Mouse (Mus musculus) heart, postnatal 25 days (tissue): ENCODE measurements around the gene Tm2d3. TPM values are rescaled to one million over a fixed set of nuclear protein-coding genes. Genes with fewer than 3 reads are reported as not detected.

Source experiments
- DNase-seq: peaks from one replicate; pipeline ENCODE4 v3.0.0; 2022; ENCODE audit warnings: low spot score
- intact Hi-C: fragments of 180-260 bp; cut with DNase I; formaldehyde crosslinking; loops from one replicate; pipeline ENCODE4 v1.15.1; 2025
- total RNA-seq, 2 experiments: library from RNA; stranded (reverse); gene quantifications; 2 replicates each; pipeline ENCODE4 v1.2.3; 2021

Gene Tm2d3
- total RNA-seq, 2 experiments from 2014 or later: 19.2 to 20.8 TPM

- intact Hi-C loops: no loop called here
- DNase-seq: no peak
Observed at GRCm38 (mm10) chr7:65696450-65696849, 5.5 kb downstream of the Tm2d3 start.

- intact Hi-C loops: loop anchor here (10.0 kb wide), 1 partner anchor 233 kb away; no protein-coding TSS in a partner anchor
- DNase-seq: no peak
Observed at GRCm38 (mm10) chr7:65702076-65702475, 11.1 kb downstream of the Tm2d3 start.

DNA sequence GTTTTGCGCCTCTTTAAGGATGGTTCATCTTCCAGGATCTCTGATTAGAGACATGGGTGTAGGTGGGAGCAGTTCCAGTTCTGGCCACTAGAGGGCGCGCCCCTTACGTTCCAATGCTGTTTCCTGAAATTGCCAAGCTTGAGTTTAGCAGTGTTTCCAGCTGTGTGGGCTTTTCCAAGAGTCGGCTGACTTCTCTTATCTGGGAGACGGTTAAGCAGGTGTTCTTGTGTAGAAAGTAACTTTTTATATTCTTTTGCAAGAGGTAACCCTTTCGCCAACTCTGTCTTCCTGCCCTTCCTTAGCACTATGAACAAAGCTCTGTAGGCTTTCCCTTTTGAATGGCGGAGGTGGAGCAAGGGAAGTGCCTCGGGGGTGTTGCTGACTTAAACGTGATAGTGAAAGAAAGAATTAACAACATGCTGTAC lies 13.9 kb downstream of the Tm2d3 start:
- DNase-seq: peak; percentile 38
- intact Hi-C loops: loop anchor here (10.0 kb wide), 1 partner anchor 230 kb away; no protein-coding TSS in a partner anchor

DNA sequence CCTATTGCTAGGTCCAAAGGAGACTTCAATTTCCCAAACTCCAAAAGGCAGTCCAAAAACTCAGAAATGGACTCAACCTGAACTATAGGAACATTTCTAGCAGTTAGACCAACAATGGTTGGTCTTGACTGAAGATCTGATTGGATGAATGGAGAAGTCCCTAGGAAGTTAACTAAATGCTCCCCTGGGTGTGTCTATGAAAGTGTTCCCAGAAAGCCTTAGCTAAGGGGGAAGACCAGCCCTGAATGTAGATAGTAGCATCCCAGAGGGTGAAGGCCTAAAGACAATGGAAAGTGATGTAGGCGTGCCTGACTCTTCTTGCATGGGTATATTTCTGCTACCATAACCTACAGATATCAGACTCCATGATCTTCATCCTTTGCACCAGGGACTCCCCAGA lies 17.5 kb downstream of the Tm2d3 start:
- intact Hi-C loops: loop anchor here (10.0 kb wide), 1 partner anchor 226 kb away; no protein-coding TSS in a partner anchor

GRCm38 (mm10) chr7:65710301-65710700 lies 19.3 kb downstream of the Tm2d3 start:
- DNase-seq: no peak
- intact Hi-C loops: no loop called here

More for the DNA sequence above, 17.5 kb downstream of the Tm2d3 start:
- DNase-seq: no peak

DNA sequence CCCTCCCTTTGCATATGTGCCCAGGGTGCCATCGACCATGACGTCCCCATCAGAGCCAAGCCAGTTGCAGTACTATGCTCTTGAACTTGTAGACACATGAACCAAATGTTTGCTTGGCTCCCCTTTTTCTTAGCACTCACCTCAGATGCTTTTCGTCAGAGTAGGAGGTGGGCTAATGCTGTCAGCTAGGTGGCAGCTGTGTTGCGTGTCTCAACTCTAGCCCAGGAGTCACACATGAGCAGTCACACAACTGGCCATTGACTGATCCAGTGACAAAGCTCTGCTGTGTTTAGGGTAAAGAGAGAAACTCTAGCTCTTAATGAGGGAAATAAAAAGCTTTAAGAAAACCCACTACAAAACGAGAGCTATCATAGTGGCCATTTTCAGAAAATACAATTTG lies 22.8 kb downstream of the Tm2d3 start:
- no peak for DNase-seq
- intact Hi-C loops: no loop called here

- no peak for DNase-seq
- intact Hi-C loops: no loop called here
Observed at GRCm38 (mm10) chr7:65714304-65714703, 23.3 kb downstream of the Tm2d3 start.

DNA sequence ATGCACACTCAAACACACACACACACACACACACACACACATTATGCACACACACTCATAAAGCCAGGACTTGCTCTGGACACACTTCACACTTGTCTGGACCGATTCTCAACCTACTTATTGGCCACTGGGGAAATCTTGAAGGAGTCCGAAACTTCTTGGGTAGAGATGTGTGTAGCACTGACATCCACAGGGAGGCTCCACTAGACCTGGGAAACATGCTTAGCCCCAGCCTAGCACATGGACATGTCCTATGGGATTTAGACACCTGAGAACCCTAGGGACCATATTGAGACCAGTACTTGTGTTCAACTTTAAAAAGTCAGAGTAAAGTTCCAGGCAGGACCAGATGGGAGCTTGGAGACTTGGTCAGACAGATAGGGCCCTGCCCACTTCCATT lies 43.1 kb downstream of the Tm2d3 start:
- no peak for DNase-seq
- intact Hi-C loops: no loop called here

GRCm38 (mm10) chr7:65735261-65735660 lies 44.3 kb downstream of the Tm2d3 start:
- DNase-seq: no peak
- intact Hi-C loops: no loop called here

DNA sequence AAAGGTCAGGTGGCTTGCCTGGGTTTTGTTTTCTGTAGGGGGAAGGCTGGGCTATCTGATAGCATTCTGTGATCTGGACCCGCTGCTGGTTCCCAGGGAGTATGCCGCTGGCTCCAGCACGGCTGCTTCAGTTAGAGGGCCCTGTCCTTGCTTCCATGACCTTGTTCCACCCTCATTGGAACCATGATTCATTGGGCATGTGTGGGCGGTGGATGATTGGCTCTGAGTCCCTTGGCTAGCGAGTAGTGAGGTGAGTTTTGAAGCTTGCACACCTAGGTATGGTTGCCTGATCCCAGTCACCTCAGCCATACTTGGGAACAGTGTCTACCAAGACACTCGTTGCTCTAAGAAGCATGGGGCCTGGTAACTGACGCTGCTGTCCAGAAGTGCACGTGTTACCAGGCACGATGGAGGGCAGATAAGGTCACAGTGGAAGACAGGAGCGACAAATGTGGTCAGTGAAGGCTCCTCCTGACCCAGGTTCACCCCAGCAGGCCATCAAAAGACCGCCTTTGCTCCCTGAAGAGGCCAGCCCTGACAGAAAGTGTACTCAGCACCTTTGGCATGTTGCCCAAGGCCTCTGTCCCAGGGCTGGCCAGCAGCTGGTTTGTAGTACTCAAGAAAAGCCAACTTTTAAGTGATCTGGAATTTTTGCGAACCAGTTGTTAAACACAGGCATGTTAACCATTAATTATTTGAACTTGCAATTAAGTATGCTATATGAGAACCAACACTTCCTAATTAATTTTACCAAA lies 46.5 kb downstream of the Tm2d3 start:
- intact Hi-C loops: no loop called here
- DNase-seq: peak; percentile 4

DNA sequence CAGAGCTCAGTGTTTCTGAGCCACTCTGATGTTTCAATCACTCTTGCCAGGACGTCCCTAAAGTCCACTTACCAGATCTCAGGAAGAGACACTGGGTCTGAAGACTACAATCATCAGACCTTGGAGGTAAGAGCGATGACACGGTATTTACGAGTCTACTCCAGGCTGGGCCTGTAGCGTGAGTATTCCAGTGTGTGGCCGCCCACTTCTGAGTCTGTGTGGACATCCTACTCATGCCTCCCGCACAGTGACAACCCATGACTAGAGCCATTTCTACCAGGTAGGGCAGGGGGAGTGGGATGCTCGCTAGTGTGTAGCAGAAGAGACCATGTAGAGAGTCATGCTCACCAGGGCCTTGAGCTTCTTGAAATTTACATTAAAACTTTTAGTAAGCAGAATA lies 51.9 kb downstream of the Tm2d3 start:
- intact Hi-C loops: no loop called here
- DNase-seq: no peak

- intact Hi-C loops: no loop called here
- no peak for DNase-seq
Observed at GRCm38 (mm10) chr7:65747990-65748955, 57.3 kb downstream of the Tm2d3 start.

Other genes starting within 250 kb of the Tm2d3 start
- 100 to 1,000 TPM; 110 to 134 TPM for gene Tjp1, start 163.4 kb upstream of the Tm2d3 start, total RNA-seq
- 10 to 100 TPM; 31.1 to 31.9 TPM for gene Tarsl2, start 46.3 kb upstream of the Tm2d3 start, total RNA-seq
- 10 to 100 TPM; 45.7 to 56.1 TPM for gene Pcsk6, start 170.6 kb downstream of the Tm2d3 start, total RNA-seq